Mouse (Mus musculus): ENCODE results near the gene Tmem136.
"Not testable (repeated sequence)": the region's sequence is repeated elsewhere in the genome, so short reads cannot be mapped to it uniquely, and the experiment has no call there.

The Tmem136 gene

DNA sequence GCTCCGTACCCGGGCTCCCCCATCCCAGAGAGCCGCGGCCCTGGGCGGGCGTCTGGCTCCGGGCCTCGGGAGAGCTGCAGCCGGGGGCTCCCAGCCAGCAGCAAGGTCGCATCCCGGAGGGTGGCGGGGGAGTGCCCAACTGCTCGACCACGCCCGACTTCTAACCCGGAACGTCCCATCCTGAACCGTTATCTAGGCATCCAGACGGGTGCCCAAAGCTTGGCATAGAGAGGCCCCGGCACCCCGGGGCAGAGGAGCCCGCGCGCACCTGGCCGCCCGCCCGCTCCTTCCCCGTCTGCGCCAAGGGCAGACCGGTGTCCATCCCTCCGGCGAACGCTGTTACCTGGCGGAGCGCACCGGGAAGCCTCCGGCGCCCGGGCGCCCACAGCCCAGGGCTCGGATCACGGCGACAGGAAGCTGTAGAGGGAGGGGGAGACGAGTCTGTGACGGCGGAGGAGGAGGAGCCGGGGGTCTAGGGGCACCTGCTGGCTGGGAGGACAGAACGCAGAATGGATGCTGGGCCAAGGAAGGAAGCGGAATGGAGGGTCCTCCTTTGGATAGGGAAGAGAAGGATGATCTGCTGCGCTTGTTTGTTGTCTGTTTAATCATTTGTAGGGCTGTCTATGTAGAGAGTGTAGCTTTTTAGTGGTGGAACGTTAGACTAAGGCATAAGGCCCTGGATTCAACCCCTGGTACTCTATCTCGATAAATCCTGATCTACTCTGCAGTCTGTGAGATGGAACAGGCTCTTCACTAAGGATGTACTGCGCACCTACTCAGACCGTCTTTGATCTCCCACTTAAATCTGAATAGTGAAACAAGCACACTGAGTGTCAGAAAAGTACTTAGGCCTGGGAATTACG, at the start of gene Tmem136:
Gene Tmem136, minus strand, starts transcription at position 437 of the 863 bp plus-strand sequence.
- peak; percentile 86 to 89 for DNase-seq (ENCODE audit: low spot score in 2 of 2)

DNA sequence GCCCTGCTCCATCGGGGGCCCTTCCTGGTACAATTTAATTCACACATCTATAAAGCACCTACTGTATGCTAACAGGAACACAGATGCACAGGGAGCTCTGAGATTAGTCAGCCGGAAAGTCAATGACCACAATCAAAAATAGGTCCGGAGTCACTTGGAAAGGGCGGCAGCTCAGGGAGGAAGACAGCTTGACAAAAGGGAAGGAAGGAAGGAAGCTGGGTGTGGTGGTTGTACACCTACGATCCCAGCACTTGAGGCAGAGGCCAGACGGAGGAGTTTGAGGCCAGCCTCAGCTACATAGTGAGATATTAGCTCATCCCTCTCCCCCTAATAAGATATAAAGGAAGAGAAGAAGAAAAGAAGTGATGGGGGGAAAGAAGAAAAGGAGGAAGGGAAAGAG, 39.6 kb upstream of the Tmem136 start:
- no peak for DNase-seq (ENCODE audit: low spot score in 2 of 2)

DNA sequence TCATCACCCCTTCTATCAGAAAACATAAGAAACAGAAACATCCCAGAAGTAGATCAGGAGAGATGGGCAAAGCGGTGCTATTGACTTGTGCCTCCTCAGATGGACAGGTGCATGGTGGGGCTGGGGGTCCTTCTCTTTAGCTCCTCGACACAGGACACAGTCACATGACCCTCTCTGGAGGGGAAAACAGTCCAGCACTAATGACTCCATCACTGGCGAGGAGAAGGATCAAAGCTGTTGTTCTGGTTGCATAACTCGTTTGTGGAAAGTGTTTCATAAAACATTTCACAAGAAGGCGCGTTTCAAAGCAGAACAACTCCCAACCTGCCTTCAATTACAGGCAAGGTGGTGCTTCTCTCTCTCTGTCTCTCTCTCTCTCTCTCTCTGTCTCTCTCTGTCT, 35.4 kb upstream of the Tmem136 start:
- no peak for DNase-seq (ENCODE audit: low spot score in 2 of 2)

DNA sequence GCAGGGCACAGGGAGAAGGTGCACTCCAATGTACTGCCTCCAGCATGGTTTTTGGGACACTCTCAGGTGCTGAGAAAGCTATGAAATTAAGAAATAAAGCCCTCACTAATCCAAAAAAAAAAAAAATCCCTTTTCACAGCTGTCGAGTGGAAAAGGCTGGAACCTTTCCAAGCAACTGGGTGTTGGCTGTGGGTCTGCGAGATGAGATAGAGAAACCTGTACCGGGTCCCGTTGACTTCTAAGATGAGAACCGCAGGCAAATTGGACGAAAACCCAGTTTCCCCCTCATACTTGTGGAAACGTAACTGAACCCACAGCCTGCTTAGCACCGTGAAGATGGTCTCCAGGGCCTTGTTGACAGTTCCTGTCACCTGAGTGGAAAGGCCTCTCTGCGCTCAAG, 34.6 kb upstream of the Tmem136 start:
- no peak for DNase-seq (ENCODE audit: low spot score in 2 of 2)

DNA sequence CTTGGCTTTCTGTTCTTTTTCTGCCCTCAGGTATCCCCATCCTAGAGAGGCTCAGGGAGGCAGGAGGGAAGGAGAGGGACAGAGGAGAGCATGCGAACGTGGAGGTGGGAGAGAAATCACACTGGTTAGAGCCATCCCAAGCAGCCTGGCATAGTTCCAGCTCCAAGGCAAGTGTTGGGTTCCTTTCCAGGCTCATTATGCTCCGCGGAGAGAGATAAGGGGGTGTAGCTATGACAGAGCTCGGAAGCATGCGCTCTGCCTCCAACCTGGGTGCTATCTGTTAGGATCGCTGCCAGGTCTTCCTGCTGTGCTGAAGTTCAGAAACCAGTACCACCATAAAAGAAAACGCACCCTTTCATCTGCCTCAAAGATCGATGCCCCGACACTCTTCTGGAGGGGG, 33.7 kb upstream of the Tmem136 start:
- peak; percentile 60 for DNase-seq (ENCODE audit: low spot score in 2 of 2)

DNA sequence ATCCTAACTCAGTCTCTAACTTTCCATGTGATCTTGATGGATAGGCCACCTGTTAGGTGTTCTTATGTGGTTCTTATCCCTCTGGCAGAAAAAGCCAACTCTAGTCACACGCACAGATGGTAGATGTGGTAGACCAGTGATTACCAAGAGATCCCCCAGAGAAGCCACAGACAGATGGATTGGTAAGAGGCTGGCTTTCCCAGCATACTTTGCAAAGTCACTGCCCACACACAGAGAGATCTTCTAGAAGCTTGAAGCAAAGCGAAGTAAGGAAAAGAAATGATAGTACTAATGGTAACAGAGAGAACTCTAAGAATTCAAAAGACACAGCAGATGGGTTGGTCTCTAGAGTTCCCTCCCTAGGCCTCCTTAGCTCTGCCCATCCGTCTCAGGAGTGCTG, 33.1 kb upstream of the Tmem136 start:
- no peak for DNase-seq (ENCODE audit: low spot score in 2 of 2)

DNA sequence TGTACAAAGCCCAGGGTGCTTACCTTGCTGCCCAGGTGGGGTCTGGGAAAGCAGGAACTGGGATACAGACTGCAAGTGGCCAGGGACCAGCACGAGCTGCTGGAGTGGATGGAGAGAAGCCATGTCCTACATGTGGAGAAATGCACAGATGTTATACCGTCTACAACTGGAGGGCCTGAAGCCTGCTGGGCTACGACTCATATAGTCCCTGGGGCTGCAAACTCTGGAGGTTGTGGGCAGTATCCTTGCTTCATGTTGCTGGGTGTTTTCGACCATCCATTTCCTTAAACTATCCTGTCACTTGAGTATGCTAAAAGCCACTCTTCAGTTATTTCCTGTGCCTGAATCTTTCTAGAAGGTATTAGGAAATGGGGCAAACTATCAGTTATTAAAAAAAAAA, 28.8 kb upstream of the Tmem136 start:
- no peak for DNase-seq (ENCODE audit: low spot score in 2 of 2)

DNA sequence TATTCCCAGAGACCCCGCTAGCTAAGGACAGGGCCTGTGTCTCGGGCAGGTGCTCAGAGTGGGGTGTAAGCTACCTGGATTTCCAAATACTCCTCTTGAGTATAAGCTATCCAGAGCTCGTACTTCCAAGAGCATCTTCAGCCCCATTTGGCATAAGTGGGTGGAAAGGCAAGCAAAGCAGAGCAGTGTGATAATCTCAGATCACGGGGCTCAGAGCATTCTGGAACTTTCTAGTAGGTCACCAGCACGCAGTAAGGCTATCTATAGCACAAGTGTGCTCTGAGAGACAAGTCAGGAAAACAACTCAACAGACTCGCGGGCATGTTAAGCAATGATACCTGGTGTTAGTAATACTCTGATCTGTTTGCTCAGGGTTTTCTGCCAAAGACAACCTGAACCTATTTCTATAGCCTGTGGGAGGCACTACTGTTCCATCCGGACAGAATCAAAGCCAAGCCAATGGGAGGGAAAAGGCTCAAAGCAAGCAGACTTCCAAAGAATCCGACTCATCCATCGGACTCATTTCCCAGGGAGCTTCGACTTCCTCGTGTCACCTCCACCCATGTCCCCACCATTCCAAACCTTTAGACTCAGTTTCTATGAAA, 27.9 kb upstream of the Tmem136 start:
- no peak for DNase-seq (ENCODE audit: low spot score in 2 of 2)

DNA sequence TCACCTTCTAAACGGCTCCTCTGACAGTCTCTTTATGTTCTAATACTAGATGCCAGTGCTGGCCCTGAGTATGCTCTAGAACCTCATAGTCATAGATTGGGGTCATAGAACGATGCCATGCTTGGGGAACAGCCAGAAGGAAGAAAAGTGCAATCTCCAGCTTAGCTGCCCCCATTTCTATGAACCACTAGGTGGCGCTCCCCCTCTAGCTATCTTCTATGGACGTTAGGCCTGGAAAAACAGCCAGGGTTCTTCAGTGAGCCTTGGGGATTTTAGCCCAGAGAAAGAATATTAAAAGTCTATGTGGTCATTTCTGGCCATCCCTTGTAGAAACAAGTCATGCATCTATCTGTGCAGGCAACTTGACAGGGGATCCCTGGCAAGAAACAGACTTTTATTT, 25.5 kb upstream of the Tmem136 start:
- DNase-seq (ENCODE audit: low spot score in 2 of 2): peak; percentile 72 to 82

DNA sequence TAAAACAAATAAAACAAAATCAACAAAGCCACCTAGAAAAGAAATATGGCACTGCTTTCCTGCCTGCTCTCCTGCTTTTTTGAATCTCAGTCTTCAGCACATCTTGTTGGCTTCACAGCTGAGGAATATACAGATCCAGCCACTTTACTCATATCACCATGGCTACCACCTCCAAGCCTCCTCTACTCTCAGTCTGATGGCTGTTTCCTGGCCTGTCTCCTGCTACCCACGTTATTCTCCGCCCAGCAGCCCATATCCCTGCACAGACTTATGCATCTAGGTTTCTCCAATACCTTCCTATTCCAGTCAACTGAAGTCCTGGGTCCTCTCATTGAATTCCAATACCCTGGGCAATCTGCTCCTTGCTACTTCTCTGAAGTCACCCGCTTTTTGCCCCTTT, 17.2 kb upstream of the Tmem136 start:
- peak; percentile 72 to 87 for DNase-seq (ENCODE audit: low spot score in 2 of 2)

DNA sequence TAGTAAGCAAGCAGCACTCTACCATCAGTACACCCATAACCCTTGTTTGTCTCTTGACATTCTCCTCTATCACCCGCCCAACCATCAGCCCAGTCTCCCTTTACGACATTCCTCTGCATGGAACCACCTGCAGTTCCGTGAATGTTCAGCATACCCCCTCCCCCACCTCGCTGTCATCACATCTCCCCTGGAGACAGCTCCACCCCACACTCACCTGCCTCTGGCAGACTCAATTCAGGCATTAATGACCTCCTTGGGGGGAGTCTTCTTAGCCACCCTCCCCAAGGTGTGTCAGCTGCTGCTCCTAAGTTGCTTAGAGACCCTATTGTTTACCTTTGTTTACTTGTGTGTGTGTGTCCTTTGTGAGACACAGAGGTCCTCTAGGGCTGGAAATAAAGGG, 16.0 kb upstream of the Tmem136 start:
- no peak for DNase-seq (ENCODE audit: low spot score in 2 of 2)

DNA sequence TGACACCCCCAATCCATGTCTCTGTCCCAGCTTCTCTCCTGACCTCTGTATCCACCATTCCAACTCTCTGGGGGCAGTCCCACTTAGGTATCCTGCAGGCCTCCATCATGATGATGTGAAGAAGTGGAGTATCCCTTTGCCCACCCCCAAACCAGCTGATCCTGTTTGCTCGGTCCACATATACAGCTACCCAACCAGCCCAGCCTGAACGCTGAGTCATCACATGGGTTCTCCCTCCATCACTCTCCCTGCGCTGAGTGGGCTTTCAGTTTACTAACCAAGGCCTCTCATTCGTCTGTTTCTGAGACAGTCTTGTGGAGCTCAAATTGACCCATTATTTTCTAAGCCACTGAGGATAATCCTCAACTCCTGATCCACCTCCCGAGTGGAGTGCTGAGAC, 15.6 kb upstream of the Tmem136 start:
- no peak for DNase-seq (ENCODE audit: low spot score in 2 of 2)

DNA sequence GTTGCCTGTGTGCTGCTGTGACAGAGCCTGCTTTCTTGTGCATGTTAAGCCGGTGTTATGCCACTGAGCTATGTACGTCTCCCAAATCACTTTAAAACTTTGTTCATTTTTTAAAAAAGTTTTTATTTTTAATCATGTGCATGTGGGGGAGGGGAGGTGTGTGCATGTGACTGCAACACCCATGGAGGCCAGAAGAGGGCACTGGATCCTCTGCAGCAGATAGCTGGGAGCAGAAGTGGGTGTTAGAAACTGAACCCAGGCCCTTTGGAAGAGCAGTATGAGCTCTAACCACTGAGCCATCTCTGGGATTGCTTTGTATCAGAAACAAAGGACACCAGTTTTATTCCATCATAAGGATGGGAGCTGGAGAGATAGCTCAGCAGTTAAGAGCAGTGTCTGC, 14.3 kb upstream of the Tmem136 start:
- no peak for DNase-seq (ENCODE audit: low spot score in 2 of 2)

DNA sequence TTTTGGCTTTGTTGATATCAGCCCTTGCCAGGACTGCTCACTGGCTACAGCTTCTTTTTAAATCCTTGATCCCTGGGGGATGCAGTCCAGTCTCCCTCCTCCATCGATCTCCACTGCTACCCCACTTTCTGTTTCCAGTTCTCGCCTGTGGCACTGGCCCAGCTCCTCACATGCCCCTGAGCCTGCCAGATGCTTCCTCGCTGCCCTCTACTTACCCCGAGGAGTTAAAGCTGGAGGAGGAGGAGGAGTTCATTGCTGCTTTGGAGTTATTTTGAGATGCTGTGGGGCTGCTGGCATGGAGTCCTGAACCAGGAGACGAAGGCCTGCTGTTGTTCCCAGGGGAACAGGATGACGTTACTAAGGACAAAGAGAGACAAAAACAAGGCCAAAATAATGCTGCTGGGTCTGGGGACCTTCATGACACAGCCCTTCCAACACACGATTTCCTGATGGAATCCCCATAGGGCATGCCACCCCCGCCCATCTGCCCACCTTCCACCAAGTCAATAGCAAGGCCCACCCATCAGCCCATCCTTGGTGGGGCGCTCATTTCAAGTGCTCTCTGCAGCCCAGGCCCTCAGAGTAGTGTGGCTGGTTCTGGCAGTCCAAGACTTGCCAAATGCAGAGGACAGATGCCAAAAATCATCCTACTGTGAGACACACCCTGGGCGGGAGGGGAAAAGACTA, 10.9 kb upstream of the Tmem136 start:
- peak in 1 of 2 experiments; percentile 62 for DNase-seq (ENCODE audit: low spot score in 2 of 2)

DNA sequence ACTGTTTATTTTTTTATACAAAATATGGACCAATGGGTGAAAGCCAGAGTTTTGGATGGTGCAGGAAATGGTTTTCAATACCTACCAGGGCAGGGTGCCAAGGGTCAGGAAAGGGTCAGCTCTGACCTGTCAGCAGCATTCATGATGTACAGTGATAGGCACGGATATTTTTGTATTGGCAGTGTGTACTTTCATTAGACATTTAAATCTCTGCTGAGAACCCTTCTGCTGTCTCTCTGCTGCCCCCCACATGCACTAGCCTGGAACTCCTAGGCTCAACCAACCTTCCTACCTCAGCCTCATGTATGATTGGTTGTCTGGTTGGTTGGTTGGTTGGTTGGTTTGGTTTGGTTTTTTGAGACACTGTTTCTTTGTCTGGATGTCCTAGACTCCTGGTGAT, 6.0 kb upstream of the Tmem136 start:
- DNase-seq (ENCODE audit: low spot score in 2 of 2): no peak

DNA sequence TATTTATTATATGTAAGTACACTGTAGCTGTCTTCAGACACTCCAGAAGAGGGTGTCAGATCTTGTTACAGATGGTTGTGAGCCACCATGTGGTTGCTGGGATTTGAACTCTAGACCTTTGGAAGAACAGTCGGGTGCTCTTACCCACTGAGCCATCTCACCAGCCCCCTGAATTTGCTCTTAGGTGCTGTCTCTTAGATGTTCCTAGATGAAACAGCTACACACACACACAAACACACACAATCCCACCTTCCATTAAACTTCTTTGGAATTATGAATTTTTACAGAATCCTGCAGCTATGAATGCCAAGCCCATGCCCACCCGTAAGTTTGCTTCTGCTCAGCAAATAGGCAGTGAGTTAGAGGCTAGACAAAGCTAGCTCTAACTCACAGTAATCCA, 5.6 kb upstream of the Tmem136 start:
- DNase-seq (ENCODE audit: low spot score in 2 of 2): not testable (repeated sequence)

DNA sequence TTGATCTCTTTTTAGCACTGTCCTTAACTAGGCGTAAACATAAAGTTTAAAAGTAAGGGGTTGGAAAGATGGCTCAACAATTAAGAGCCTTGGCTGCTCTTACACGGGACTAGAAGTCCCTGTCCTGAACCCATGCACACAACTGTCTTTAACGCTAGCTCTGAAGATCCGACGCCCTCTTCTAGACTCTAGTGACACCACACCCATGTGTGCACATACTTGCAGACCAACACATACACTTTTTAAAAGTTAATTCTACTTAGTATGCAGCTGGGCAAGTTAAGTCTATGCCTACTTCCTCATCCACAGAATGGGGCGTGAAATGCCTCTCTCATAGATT, 597 bp upstream of the Tmem136 start:
- no peak for DNase-seq (ENCODE audit: low spot score in 2 of 2)

DNA sequence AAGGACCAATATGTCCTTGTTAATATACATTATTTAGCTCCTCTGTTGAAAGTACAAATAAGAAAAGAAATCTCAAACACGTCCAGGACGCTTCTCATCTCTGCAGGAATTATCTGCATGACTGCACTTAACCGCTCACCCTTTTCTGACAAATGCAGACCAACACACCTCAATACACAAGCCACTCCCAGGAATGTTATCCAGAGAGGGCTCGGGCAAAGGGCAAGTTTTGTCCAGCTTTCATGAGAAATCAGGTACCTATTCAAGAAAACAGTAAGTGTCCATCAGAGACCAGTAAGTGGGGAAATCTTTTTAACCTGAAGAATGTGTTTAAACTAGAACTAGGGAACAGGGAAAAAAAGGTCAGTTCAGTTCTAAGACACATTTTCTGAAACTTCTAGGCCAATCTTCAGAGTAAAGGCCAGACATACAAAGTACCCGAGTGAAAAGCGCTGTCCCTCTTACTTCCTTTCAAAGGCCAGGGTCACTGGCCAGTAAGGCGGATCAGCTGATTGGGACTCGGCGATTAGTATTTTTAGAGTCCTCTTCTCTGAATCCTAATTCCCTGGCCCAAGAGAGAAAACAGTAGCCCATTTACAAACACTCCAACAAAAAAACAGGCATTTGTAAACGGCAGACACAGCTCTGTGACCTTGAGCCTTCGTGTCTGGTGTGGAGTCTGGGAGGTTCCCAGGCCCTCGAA, 788 bp downstream of the Tmem136 start:
- DNase-seq (ENCODE audit: low spot score in 2 of 2): no peak

DNA sequence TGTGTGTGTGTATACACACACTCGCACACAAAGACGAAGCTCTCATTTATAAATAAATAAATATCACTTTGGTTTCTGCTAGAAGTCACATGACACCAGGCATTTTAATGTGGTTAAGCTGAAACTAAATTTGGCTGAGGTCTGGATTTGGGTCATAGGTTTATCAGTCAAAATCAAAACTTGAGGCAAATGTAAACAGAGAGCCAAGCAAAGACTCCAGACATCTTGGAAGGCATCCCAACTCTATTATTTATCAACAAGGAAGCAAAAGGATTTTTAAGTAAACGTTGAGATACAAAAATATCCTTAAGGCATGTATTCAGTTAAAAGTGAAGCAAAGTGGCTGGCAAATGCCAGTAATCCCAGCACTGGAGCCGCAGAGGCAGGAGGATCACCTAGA, 1.5 kb downstream of the Tmem136 start:
- DNase-seq (ENCODE audit: low spot score in 2 of 2): no peak

DNA sequence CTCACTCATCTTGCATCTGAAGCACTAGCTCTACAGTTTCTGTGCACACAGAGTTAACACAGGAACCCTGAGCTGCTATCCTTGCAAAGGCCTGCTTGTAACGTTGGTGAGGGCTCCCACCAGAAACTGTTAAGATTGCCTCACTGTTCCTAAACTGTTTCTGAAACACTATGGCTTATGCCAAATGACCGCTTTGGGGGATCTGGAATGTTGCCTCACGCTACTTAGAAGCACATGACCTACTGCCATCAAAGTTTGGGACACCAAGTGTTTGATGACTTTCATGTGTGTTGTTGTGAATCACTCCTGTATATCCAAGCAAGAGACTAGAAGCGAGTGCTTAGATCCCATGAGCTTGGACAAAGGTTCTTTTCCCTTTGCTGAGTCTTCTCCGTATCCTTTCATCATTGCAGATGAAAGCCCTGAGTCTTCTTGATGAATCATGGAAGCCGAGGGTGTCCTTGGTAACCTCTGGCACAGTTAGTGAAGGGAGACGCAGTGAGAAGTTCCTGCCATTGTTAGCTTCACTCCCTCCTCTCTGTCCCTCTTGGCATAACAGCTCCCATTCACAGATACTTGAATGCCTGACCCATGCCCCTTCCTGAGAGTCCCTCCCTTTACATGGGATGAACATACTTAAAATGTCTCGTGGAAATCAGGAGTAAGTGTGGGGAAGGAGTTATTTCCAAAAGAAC, 5.9 kb downstream of the Tmem136 start:
- DNase-seq (ENCODE audit: low spot score in 2 of 2): no peak

DNA sequence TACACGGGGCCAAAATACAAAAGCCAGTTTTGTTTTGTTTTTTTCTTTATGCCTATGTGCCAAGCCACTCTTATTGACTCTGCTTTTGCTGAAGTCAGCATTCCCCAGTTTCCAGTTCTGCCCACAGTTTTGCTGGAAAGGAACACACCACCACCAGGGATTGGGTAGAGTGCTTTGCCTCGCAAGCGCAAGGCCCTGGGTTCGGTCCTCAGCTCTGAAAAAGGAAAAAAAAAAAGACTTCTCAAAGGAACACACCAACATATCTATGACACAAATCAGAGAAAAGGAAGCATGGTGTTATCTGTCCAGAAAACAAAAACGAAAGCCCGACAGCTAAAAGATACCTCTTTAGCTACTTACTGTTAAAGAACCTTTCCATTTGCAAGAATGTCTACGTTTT, 7.2 kb downstream of the Tmem136 start:
- DNase-seq (ENCODE audit: low spot score in 2 of 2): no peak

DNA sequence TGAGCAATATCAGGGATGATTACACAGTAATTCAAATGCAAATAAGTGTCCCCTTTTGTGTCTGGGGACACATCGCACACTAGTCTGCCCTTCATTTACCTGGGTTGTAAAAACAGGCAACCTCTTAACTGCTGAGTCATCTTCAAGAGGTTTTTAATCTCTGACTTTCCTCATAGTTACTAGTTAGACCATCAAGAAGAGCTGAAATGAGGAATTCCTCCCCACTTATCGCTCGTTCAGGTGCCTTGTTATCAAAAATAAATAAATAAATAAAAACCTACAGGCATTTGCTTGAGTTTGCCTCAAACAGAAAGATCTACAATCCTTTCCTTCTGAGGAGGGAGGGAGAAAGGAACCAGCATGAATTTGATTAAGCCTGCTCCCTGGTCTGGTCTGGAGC, 7.6 kb downstream of the Tmem136 start:
- no peak for DNase-seq (ENCODE audit: low spot score in 2 of 2)

Measured in right cerebral cortex, postnatal 10 days (tissue).